Mouse (Mus musculus): ENCODE measurements around the gene Mboat2.

The Mboat2 gene

GRCm38 (mm10) chr12:25012555-25013540 is 182.2 kb downstream of the Mboat2 start:
- DNase-seq (ENCODE audit: low spot score): no peak

Data from left cerebral cortex, adult 11 months (tissue).